Mouse (Mus musculus) limb, embryonic 14.5 days (tissue): ENCODE data around the gene Slc23a4. TPM values are rescaled to one million over a fixed set of nuclear protein-coding genes. Genes with fewer than 3 reads are reported as not detected.

Experiments
- ATAC-seq: fragments of 200-750 bp; cut with Nextera tagmentation; 2 replicates; pipeline ENCODE4 v1.8.0; 2017; ENCODE audit warnings: low read depth, moderate number of reproducible peaks, moderate TSS enrichment; ENCODE audit not compliant: low FRiP score
- DNase-seq: peaks from one replicate; pipeline ENCODE4 v3.0.0-alpha.2; 2015; ENCODE audit warnings: low spot score
- H3K27ac ChIP-seq: fragments of 300-500 bp; sonication (generic); replicated peaks from 2 replicates; pipeline ENCODE4 v1.5.1; 2014; ENCODE audit warnings: low read depth, mild to moderate bottlenecking, low read length, moderate library complexity, mixed read lengths
- H3K27me3 ChIP-seq: fragments of 300-500 bp; sonication (generic); 2 replicates; pipeline ENCODE4 v1.6.1; 2014; ENCODE audit warnings: low read length, mixed read lengths; ENCODE audit not compliant: control insufficient read depth, insufficient read depth
- H3K36me3 ChIP-seq: fragments of 300-500 bp; sonication (generic); 2 replicates; pipeline ENCODE4 v1.6.1; 2014; ENCODE audit warnings: mild to moderate bottlenecking, low read length, moderate library complexity, mixed read lengths; ENCODE audit not compliant: control insufficient read depth, insufficient read depth
- H3K4me1 ChIP-seq: fragments of 300-500 bp; sonication (generic); 2 replicates; pipeline ENCODE4 v1.6.1; 2014; ENCODE audit warnings: antibody characterized with exemption, low read length, mixed read lengths; ENCODE audit not compliant: control insufficient read depth, insufficient read depth
- H3K4me2 ChIP-seq: fragments of 300-500 bp; sonication (generic); replicated peaks from 2 replicates; pipeline ENCODE4 v1.6.1; 2014; ENCODE audit warnings: low read depth, mild to moderate bottlenecking, low read length, moderate library complexity; ENCODE audit not compliant: severe bottlenecking
- H3K4me3 ChIP-seq: fragments of 300-500 bp; sonication (generic); replicated peaks from 2 replicates; pipeline ENCODE4 v1.5.1; 2014; ENCODE audit warnings: low read length
- H3K9ac ChIP-seq: fragments of 300-500 bp; sonication (generic); 2 replicates; pipeline ENCODE4 v1.6.1; 2014; ENCODE audit warnings: mild to moderate bottlenecking, low read depth, low read length, moderate library complexity; ENCODE audit not compliant: severe bottlenecking
- H3K9me3 ChIP-seq: fragments of 300-500 bp; sonication (generic); 2 replicates; pipeline ENCODE4 v1.6.1; 2016; ENCODE audit warnings: low read length; ENCODE audit not compliant: control insufficient read depth
- POLR2A ChIP-seq: fragments of 200-500 bp; IDR thresholded peaks from 2 replicates; pipeline ENCODE4 v1.8.0; 2012; ENCODE audit warnings: inconsistent platforms, mild to moderate bottlenecking, moderate library complexity, borderline replicate concordance; ENCODE audit not compliant: insufficient read depth, insufficient read length; ENCODE audit errors: extremely low read depth
- WGBS: fragments of 180-500 bp; shearing (Covaris S2); extraction: QIAGEN DNeasy Blood & Tissue Kit; methylation state at CpG from one replicate; pipeline ENCODE4 v1.1.7; 2014; 5-methylcytosine and 5-hydroxymethylcytosine counted together
- polyA plus RNA-seq, 2 experiments: library from polyadenylated mRNA; depleted of rRNA in 1 of 2; stranded (reverse) in 1 of 2; unstranded in 1 of 2; fragments of >200 nt; fragmentation: Nextera tagmentation in 1 of 2; extraction: Ambion mirVana in 1 of 2; gene quantifications; 2 replicates each; pipeline versions ENCODE4 v1.2.1 to v1.2.3; 2012 to 2014

Slc23a4 gene
- polyA plus RNA-seq, 2 experiments, result 0.73 to 2.1 TPM

DNA sequence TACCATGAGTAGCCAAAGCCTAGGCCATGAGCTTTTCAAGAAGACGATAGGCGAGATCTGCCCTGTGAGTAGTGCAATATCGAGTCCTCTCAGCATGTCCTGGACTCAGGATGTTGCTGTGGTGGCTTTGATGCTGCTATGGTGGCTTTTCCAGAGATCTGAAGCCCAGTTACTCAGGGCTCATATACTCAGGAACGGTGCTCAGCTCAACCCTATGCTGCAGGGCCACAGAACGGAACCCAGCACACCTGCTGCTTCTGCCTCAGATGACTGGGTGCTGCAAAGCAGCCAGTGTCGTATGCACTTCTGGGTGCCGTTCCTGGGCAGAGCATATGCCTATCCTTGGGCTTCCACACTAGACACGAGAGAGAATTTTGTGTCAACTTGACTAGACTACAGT lies 48.8 kb downstream of the Slc23a4 start:
- no peak overlapping the region for H3K27ac ChIP-seq
- H3K9me3 ChIP-seq, result no peaks in the 10 kb centered on the region
- 0 out of 2 replicates have a peak, but pooled peaks cover 3% of the 10 kb centered on the region for H3K4me1 ChIP-seq
- DNase-seq (no peak), ATAC-seq (no peak)
- TF ChIP-seq POLR2A, result no peak
- no peak overlapping the region for H3K4me3 ChIP-seq
- no peak overlapping the region for H3K9ac ChIP-seq
- H3K36me3 ChIP-seq, result no peaks in the 10 kb centered on the region
- H3K27me3 ChIP-seq, result no peaks in the 10 kb centered on the region
- no peak overlapping the region for H3K4me2 ChIP-seq
- 89% methylated on average over 8 of the region's 8 CpGs for WGBS

DNA sequence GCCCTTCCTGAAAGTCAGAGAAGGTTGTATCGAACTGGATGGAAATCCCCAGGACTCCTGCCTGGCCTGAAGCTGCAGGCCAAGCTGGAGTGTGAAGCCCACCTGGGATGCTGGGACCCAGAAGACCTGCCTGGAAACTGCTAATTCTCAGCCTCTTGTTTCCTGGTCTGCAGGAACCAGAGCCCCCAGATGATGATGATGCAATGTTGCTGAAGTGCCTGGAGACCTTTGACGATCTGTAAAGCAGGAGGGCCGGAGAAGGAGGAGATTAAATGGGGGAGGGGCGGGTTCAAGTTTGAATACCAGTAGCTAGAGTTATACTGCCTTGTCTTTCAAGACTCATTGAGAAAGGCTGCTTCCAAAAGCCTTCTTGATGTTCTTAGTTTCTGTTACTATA lies 49.3 kb downstream of the Slc23a4 start:
- H3K9me3 ChIP-seq, result no peaks in the 10 kb centered on the region
- 31% methylated on average over 4 of the region's 4 CpGs for WGBS
- no peak overlapping the region for H3K9ac ChIP-seq
- no peaks in the 10 kb centered on the region for H3K36me3 ChIP-seq
- no peak overlapping the region for H3K4me2 ChIP-seq
- H3K4me3 ChIP-seq, result no peak overlapping the region
- no peaks in the 10 kb centered on the region for H3K27me3 ChIP-seq
- H3K4me1 ChIP-seq, result 0 out of 2 replicates have a peak, but pooled peaks cover 3% of the 10 kb centered on the region
- no peak for DNase-seq
- H3K27ac ChIP-seq, result no peak overlapping the region
- ATAC-seq, result no peak
- no peak for TF ChIP-seq POLR2A

DNA sequence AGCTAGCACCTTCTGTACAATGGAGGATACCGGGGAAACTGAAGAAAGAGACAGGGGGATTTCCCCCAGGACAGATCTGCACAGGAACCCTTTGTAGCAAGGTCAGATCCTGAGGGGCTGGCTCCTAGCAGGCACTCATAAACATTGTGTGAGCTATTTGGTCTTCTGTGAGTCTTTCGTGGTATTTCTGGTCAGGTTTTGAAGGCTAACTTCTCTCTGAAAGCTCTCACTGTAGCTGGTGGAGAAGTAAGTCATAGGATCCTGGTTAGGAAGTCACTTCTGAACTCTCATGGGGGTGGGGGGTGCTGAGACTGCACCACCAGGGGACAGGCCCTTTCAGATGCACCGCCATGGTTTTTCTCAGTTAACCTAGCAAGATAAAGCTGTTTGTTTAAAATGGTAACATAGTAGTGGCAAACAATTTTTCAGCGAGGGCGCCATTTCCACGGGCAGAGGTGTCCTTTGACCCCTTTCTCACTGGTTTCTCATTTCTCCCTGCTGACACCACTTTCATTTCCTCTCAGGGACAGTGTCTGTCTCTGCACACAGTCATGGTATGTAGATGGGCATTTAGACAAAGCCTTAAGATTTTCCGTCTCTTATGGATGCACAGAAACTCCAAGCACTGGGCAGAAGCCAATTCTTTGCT lies 49.8 kb downstream of the Slc23a4 start:
- no peaks in the 10 kb centered on the region for H3K27me3 ChIP-seq
- WGBS, result 72% methylated on average over 7 of the region's 7 CpGs
- H3K4me3 ChIP-seq, result no peak overlapping the region
- H3K9me3 ChIP-seq, result no peaks in the 10 kb centered on the region
- H3K4me2 ChIP-seq, result no peak overlapping the region
- no peak overlapping the region for H3K9ac ChIP-seq
- H3K4me1 ChIP-seq, result 0 out of 2 replicates have a peak, but pooled peaks cover 3% of the 10 kb centered on the region
- no peak overlapping the region for H3K27ac ChIP-seq
- no peaks in the 10 kb centered on the region for H3K36me3 ChIP-seq
- TF ChIP-seq POLR2A, result no peak
- ATAC-seq (no peak), DNase-seq (no peak)

DNA sequence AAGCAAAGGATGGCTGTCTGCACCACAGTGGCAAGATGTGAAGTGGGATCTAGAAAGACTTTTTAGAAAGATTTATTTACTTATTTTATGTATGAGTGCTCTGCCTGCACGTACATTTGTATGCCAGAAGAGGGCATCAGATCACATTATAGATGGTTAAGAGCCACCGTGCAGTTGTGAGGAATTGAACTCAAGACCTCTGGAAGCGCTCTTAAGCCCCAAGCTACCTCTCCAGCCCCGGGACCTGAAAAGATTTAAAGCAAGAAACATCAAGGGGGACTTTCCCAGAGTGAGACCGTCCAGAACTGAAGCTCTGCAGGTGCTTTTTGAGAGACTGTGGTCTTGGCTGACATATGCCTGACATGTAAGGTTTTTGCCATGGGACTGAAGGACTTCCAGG lies 51.5 kb downstream of the Slc23a4 start:
- Histone ChIP-seq H3K9me3 (no peaks in the 10 kb centered on the region), H3K4me3 (no peak overlapping the region), H3K4me1 (0 out of 2 replicates have a peak, but pooled peaks cover 3% of the 10 kb centered on the region), H3K9ac (no peak overlapping the region), H3K27me3 (no peaks in the 10 kb centered on the region), H3K4me2 (no peak overlapping the region), H3K27ac (no peak overlapping the region), H3K36me3 (no peaks in the 10 kb centered on the region)
- ATAC-seq (no peak), DNase-seq (no peak)
- TF ChIP-seq POLR2A, result no peak
- WGBS, result 71% methylated on average over 5 of the region's 5 CpGs

DNA sequence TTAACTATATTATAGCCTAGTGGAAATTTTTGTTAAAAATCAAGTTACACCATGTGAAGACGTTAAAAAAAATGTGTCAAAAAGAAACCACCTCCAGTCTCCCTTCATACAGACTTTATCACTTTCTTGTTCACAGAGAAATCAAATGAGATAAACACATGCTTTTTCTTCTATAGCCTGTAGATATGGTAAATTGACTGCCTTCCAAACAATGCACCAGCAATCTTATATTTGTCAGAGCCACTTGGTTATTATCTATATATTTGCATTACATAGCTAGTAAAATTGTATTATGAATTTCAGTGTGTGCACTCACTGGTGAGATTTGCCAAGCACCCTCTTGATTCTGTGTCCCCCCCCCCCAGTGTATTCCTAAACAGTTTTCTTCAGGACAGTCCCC lies 55.6 kb downstream of the Slc23a4 start:
- no peak for ATAC-seq
- H3K4me2 ChIP-seq, result no peak overlapping the region
- H3K4me1 ChIP-seq, result no peaks in the 10 kb centered on the region
- H3K27ac ChIP-seq, result no peak overlapping the region
- TF ChIP-seq POLR2A, result no peak
- DNase-seq, result no peak
- no peak overlapping the region for H3K9ac ChIP-seq
- H3K4me3 ChIP-seq, result no peak overlapping the region
- H3K27me3 ChIP-seq, result no peaks in the 10 kb centered on the region
- no peaks in the 10 kb centered on the region for H3K9me3 ChIP-seq
- H3K36me3 ChIP-seq, result no peaks in the 10 kb centered on the region
- WGBS, result 84% methylated on average over 1 of the region's 1 CpGs
